Mouse (Mus musculus): ENCODE data around the gene Arxes2. TPM values are rescaled to one million over a fixed set of nuclear protein-coding genes. Genes with fewer than 3 reads are reported as not detected.

Gene Arxes2
- total RNA-seq, 2 experiments from 2014 or later, result 62.1 to 76.8 TPM

DNA sequence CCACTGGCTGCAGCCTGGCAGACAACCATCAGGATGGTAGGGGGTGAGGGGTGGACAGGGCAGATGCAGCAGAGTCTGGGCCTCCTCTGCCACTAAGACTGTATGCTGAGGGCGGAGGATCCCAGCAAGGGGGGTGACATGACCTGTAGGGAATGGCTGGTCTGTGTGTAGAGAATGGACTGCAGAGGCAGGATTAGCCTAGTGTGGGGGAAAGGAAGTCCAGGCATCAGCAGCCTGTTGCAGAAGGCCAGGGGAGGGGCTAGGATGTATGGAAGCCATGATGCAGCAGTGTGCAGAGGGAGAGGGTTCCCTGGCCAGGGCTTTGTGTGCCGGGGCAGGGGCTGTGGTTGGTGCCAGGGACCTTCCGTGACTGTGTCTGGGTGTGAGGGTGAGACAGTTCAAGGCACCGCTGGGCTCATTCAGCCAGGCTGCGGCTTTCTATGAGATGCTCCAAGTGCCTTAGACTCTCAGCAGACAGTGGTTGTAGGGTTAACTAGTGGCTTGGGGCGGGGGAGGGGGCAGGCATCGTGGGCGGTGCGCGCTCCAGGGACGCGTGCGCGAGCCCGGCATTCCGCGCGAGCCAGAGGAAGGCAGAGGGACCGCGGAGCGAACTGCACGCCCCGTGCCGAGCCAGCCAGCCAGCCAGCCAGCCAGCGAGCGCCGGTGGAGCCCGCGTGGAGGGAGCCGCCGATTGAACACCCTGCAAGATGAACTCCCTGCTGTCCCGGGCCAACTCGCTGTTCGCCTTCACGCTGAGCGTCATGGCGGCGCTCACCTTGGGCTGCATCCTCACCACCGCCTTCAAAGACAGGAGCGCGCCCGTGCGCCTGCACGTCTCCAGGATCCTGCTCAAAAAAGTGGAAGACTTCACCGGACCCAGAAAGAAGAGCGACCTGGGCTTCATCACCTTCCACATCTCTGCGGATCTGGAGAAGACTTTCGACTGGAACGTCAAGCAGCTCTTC is 39.5 kb downstream of the Arxes2 start, which contains the start of gene Arxes1:
TSS of gene Arxes1 (plus strand) at position 569 of the 965 bp plus-strand sequence.
- peak; percentile 31 for DNase-seq

DNA sequence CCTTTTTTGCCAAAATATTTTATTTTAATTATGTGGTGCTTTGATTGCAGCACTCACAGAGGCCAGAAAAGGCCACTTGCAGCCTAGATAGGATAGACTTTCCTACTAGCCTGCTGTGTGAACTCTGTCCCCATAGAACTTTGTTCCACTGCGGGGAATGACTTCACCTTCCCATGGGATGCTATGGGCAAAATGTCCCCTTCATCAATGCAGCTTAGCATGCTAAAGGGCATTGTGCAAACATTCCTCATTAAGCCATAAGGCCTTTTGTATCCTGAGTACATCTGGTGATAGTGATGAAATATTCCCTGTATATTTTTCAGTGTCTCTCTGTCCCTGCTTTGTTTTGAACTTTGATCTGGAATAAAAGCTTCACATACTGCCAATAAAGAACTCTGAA is 50.1 kb downstream of the Arxes2 start:
- peak; percentile 14 for DNase-seq

Other genes starting within 250 kb of the Arxes2 start
- gene Bhlhb9, start 196.2 kb upstream of the Arxes2 start, total RNA-seq (2021), result 10 to 100 TPM; 25.1 to 33.5 TPM
- gene Gprasp2, start 154.8 kb upstream of the Arxes2 start, total RNA-seq (2021), result 10 to 100 TPM; 14.8 to 21.6 TPM
- 10 to 100 TPM; 25.0 to 30.2 TPM for gene Arxes1, start 39.5 kb downstream of the Arxes2 start, total RNA-seq (2021)
- gene Bex2, start 74.4 kb downstream of the Arxes2 start, total RNA-seq (2021), result 10 to 100 TPM; 34.5 to 38.8 TPM
- not detected for gene Nxf3, start 91.4 kb downstream of the Arxes2 start, total RNA-seq (2021)
- gene Bex4, start 145.2 kb downstream of the Arxes2 start, total RNA-seq (2021), result 10 to 100 TPM; 12.1 to 13.5 TPM
- 10 to 100 TPM; 43.3 to 53.2 TPM for gene Tceal8, start 178.5 kb downstream of the Arxes2 start, total RNA-seq (2021)
- 1 to 10 TPM; 3.3 to 7.3 TPM for gene Tceal5, start 210.1 kb downstream of the Arxes2 start, total RNA-seq (2021)
- gene Tceal7, start 221.0 kb downstream of the Arxes2 start, total RNA-seq (2021), result 10 to 100 TPM; 14.9 to 27.1 TPM
- 10 to 100 TPM; 15.1 to 17.5 TPM for gene Bex1, start 221.7 kb downstream of the Arxes2 start, total RNA-seq (2021)